Mouse (Mus musculus) forebrain, embryonic 15.5 days (tissue): ENCODE measurements at regions not wholly inside any gene's neighbourhood (a gene's known extent, or its start where the extent isn't known, plus 50 kb on each side); places are given as distances from the start of the nearest gene placed in this dataset.

Experiments
- ATAC-seq: fragments of 200-750 bp; cut with Nextera tagmentation; replicated peaks from 2 replicates; pipeline ENCODE4 v1.8.0; 2017; ENCODE audit warnings: mild to moderate bottlenecking, moderate TSS enrichment, moderate library complexity
- H3K27ac ChIP-seq: fragments of 300-500 bp; sonication (generic); replicated peaks from 2 replicates; pipeline ENCODE4 v1.5.1; 2015; ENCODE audit warnings: mild to moderate bottlenecking, inconsistent platforms
- H3K27me3 ChIP-seq: fragments of 300-500 bp; sonication (generic); 2 replicates; pipeline ENCODE4 v1.6.1; 2015; ENCODE audit warnings: inconsistent platforms
- H3K36me3 ChIP-seq: fragments of 300-500 bp; sonication (generic); 2 replicates; pipeline ENCODE4 v1.6.1; 2015; ENCODE audit warnings: mild to moderate bottlenecking, inconsistent platforms
- H3K4me1 ChIP-seq: fragments of 300-500 bp; sonication (generic); 2 replicates; pipeline ENCODE4 v1.6.1; 2015; ENCODE audit warnings: inconsistent platforms
- H3K4me2 ChIP-seq: fragments of 300-500 bp; sonication (generic); replicated peaks from 2 replicates; pipeline ENCODE4 v1.6.1; 2015; ENCODE audit warnings: mild to moderate bottlenecking, inconsistent platforms
- H3K4me3 ChIP-seq: fragments of 300-500 bp; sonication (generic); 2 replicates; pipeline ENCODE4 v1.5.1; 2015; ENCODE audit warnings: mild to moderate bottlenecking, inconsistent platforms
- H3K9ac ChIP-seq: fragments of 300-500 bp; sonication (generic); replicated peaks from 2 replicates; pipeline ENCODE4 v1.6.1; 2015; ENCODE audit warnings: mild to moderate bottlenecking, inconsistent platforms
- H3K9me3 ChIP-seq: fragments of 300-500 bp; sonication (generic); 2 replicates; pipeline ENCODE4 v1.6.1; 2016; ENCODE audit warnings: inconsistent platforms
- WGBS: fragments of 180-500 bp; shearing (Covaris S2); methylation state at CpG from one replicate; pipeline ENCODE4 v1.1.7; 2015; ENCODE audit warnings: mixed read lengths; 5-methylcytosine and 5-hydroxymethylcytosine counted together

DNA sequence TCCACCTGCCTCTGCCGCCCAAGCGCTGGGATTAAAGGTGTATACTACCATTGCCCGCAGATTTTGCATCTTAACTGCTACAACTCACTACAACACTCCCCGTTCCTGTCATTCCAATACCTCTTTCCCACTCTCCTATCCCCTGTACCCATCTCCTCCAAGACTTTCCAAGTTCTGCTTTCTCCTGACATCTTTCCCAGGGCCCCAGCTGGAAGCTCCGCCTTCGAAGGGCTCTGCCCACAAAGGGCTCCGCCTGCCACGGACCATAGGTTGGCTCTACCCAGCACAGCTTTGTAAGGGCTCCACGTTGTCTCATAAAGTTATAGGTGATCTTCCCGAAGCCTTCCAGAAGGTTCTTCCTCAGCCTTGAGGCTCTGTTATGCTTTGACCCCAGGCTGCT is 217.1 kb upstream of the Nfe2l3 start:
- 92% methylated on average over 10 of the region's 10 CpGs for WGBS
- ATAC-seq: no peak
- H3K4me3 ChIP-seq: no peak overlapping the region

GRCm38 (mm10) chr6:51216472-51216871 is 216.0 kb upstream of the Nfe2l3 start:
- H3K4me1 ChIP-seq: peaks cover 10% of the 10 kb centered on the region
- H3K9ac ChIP-seq: no peak overlapping the region
- H3K27ac ChIP-seq: no peak overlapping the region
- H3K36me3 ChIP-seq: no peaks in the 10 kb centered on the region
- no peak overlapping the region for H3K4me2 ChIP-seq
- no peak overlapping the region for H3K4me3 ChIP-seq
- ATAC-seq: no peak
- 43% methylated on average over 8 of the region's 8 CpGs for WGBS
- H3K27me3 ChIP-seq: no peaks in the 10 kb centered on the region
- H3K9me3 ChIP-seq: no peaks in the 10 kb centered on the region

More for the DNA sequence above, 217.1 kb upstream of the Nfe2l3 start:
- no peaks in the 10 kb centered on the region for H3K9me3 ChIP-seq
- no peak overlapping the region for H3K9ac ChIP-seq
- no peaks in the 10 kb centered on the region for H3K36me3 ChIP-seq
- H3K27me3 ChIP-seq: no peaks in the 10 kb centered on the region
- H3K27ac ChIP-seq: no peak overlapping the region
- peaks cover 10% of the 10 kb centered on the region for H3K4me1 ChIP-seq
- H3K4me2 ChIP-seq: no peak overlapping the region

GRCm38 (mm10) chr6:51219691-51220090 is 212.8 kb upstream of the Nfe2l3 start:
- H3K4me1 ChIP-seq: peaks cover 10% of the 10 kb centered on the region
- no peaks in the 10 kb centered on the region for H3K27me3 ChIP-seq
- H3K9me3 ChIP-seq: no peaks in the 10 kb centered on the region
- ATAC-seq: no peak
- 92% methylated on average over 12 of the region's 12 CpGs for WGBS
- H3K4me3 ChIP-seq: no peak overlapping the region
- H3K9ac ChIP-seq: no peak overlapping the region
- H3K4me2 ChIP-seq: no peak overlapping the region
- no peak overlapping the region for H3K27ac ChIP-seq
- H3K36me3 ChIP-seq: no peaks in the 10 kb centered on the region

DNA sequence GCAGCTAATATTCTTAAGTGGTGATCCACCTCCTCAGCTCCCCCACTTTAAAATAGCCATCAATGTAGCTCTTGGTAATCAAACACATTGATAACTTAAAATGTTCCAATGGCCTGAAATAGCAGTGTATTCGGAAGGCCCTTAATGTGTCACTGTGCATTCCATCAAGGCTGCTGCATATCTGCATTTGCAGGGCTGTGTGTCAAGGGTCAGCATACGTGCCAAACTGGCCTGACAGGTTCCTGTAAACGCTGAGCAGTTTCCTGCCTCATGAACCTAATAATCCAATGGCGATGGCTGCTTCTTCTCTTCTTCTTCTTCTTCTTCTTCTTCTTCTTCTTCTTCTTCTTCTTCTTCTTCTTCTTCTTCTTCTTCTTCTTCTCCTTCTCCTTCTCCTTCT is 211.7 kb upstream of the Nfe2l3 start:
- Histone ChIP-seq H3K27me3 (no peaks in the 10 kb centered on the region), H3K4me1 (peaks cover 9% of the 10 kb centered on the region), H3K4me3 (no peak overlapping the region), H3K9me3 (no peaks in the 10 kb centered on the region), H3K9ac (no peak overlapping the region), H3K4me2 (no peak overlapping the region), H3K27ac (no peak overlapping the region), H3K36me3 (no peaks in the 10 kb centered on the region)
- 76% methylated on average over 4 of the region's 4 CpGs for WGBS
- no peak for ATAC-seq

DNA sequence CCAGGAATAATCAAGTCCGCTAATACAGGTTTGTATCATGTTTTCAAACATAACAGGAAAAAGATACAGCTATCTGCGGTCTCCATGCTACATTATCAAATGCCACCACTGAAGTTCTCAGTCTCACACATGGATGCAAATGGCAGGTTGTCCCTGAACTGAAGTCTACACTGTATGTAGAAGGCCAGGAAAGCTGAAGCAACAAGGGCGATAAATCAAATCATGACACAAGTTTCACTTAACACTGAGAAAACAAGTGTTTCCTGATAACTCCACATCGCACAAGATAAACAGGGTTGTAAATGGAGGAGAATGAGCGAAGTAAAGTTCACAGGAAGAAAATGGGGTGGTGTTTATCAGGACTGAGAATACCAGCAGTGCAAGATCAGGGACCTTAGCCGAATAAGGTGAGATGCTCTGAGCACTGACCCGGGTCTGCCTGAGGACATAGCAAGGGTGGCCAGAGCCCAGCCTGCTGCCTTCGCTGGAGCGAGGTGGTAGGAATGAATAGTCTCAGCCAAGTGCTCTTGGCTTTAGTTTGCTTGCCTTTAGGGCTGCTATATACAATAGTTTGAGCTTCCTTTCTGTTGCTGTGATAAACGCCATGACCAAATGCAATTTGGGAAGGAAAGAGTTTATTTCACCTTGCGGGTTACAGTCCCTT is 196.3 kb upstream of the Nfe2l3 start:
- Histone ChIP-seq H3K36me3 (no peaks in the 10 kb centered on the region), H3K4me2 (no peak overlapping the region), H3K27me3 (no peaks in the 10 kb centered on the region), H3K27ac (no peak overlapping the region), H3K4me1 (no peaks in the 10 kb centered on the region), H3K9ac (no peak overlapping the region), H3K4me3 (no peak overlapping the region), H3K9me3 (no peaks in the 10 kb centered on the region)
- whole genome bisulfite sequencing: 96% methylated on average over 11 of the region's 11 CpGs
- ATAC-seq: no peak

GRCm38 (mm10) chr6:51240039-51240438 is 192.4 kb upstream of the Nfe2l3 start:
- Histone ChIP-seq H3K4me3 (no peak overlapping the region), H3K4me2 (no peak overlapping the region), H3K4me1 (no peaks in the 10 kb centered on the region), H3K27ac (no peak overlapping the region), H3K9ac (no peak overlapping the region), H3K27me3 (no peaks in the 10 kb centered on the region), H3K36me3 (no peaks in the 10 kb centered on the region), H3K9me3 (0 out of 2 replicates have a peak, but pooled peaks cover 3% of the 10 kb centered on the region)
- 95% methylated on average over 3 of the region's 3 CpGs for WGBS
- ATAC-seq: no peak

DNA sequence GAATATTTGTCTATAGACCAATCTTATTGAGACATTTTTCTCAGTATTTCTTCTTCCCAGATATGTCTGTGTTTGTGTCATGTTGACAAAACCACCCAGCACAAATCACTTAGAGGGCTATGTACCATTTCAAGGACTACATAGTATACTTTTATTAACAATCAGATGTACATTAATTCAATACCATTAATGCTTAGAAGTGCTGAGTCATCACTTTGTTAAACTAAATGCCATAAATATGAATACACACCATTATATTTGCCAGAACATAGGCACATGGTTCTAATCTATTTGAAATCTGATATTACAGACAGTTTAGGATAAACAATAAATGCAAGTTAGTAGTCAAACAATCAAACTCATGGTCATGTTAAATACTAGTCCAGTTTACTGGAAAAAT is 182.2 kb upstream of the Nfe2l3 start:
- no peaks in the 10 kb centered on the region for H3K4me1 ChIP-seq
- no peak overlapping the region for H3K27ac ChIP-seq
- no peaks in the 10 kb centered on the region for H3K27me3 ChIP-seq
- no peaks in the 10 kb centered on the region for H3K36me3 ChIP-seq
- H3K9ac ChIP-seq: no peak overlapping the region
- no peaks in the 10 kb centered on the region for H3K9me3 ChIP-seq
- H3K4me3 ChIP-seq: no peak overlapping the region
- no peak for ATAC-seq
- no peak overlapping the region for H3K4me2 ChIP-seq

DNA sequence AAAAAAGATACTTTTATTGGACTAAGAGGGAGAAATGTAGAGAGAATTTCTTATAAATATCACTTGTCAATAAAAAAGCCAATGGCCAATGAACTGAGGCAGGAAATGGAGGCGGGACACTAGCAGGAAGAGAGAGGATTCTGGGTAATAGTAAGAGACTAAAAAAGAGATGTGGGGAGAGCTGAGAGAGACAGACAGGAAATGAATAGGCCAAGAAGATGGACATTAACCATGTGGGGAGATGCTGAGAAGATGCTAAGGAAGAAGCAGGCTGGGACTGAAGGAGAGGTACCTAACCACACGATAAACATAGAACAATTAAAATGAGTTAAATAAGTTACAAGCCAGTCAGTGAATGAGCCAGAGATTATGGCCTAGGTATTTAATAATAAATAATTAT is 181.0 kb upstream of the Nfe2l3 start:
- 94% methylated on average over 2 of the region's 2 CpGs for WGBS
- no peak overlapping the region for H3K4me2 ChIP-seq
- H3K4me3 ChIP-seq: no peak overlapping the region
- no peaks in the 10 kb centered on the region for H3K9me3 ChIP-seq
- no peaks in the 10 kb centered on the region for H3K36me3 ChIP-seq
- H3K9ac ChIP-seq: no peak overlapping the region
- no peak overlapping the region for H3K27ac ChIP-seq
- H3K4me1 ChIP-seq: no peaks in the 10 kb centered on the region
- no peaks in the 10 kb centered on the region for H3K27me3 ChIP-seq
- ATAC-seq: no peak

GRCm38 (mm10) chr6:51252721-51253120 is 179.7 kb upstream of the Nfe2l3 start:
- Histone ChIP-seq H3K9ac (no peak overlapping the region), H3K4me1 (peaks cover 2% of the 10 kb centered on the region; the same call in 1 of the 2 replicates), H3K4me3 (no peak overlapping the region)

DNA sequence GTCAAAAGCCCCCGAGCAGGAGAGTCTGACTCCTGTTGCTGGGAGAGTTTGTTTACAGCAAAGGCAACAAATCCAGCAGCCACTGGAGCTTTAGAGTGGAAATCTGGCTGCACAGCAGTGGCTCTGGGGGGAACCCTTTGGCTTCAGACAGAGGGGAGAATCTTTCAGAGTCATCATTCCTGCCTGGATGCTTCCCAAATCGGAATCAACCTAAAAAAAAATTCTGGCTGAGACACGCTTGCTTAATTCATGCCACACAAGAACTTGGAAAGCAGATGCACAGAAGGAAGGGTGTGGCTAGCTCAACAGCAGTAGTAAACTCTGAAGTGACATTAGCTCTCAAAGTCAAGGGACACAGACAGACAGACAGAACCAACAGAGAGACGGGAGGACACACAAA is 175.8 kb upstream of the Nfe2l3 start:
- Histone ChIP-seq H3K4me1 (peaks cover 2% of the 10 kb centered on the region; the same call in 1 of the 2 replicates), H3K27ac (no peak overlapping the region), H3K27me3 (no peaks in the 10 kb centered on the region), H3K36me3 (no peaks in the 10 kb centered on the region), H3K4me2 (no peak overlapping the region), H3K9ac (no peak overlapping the region), H3K4me3 (no peak overlapping the region), H3K9me3 (0 out of 2 replicates have a peak, but pooled peaks cover 4% of the 10 kb centered on the region)
- WGBS: 76% methylated on average over 4 of the region's 4 CpGs
- ATAC-seq: no peak

More at GRCm38 (mm10) chr6:51252721-51253120, 179.7 kb upstream of the Nfe2l3 start:
- Histone ChIP-seq H3K36me3 (no peaks in the 10 kb centered on the region), H3K9me3 (no peaks in the 10 kb centered on the region), H3K27ac (no peak overlapping the region), H3K27me3 (no peaks in the 10 kb centered on the region), H3K4me2 (no peak overlapping the region)
- no peak for ATAC-seq
- 82% methylated on average over 3 of the region's 3 CpGs for WGBS

- ATAC-seq: no peak
- H3K4me1 ChIP-seq: peaks cover 2% of the 10 kb centered on the region; the same call in 1 of the 2 replicates
- H3K9me3 ChIP-seq: 0 out of 2 replicates have a peak, but pooled peaks cover 4% of the 10 kb centered on the region
- no peaks in the 10 kb centered on the region for H3K36me3 ChIP-seq
- 87% methylated on average over 6 of the region's 6 CpGs for WGBS
- no peak overlapping the region for H3K27ac ChIP-seq
- H3K27me3 ChIP-seq: no peaks in the 10 kb centered on the region
- no peak overlapping the region for H3K4me3 ChIP-seq
- no peak overlapping the region for H3K4me2 ChIP-seq
- H3K9ac ChIP-seq: no peak overlapping the region
Measured at GRCm38 (mm10) chr6:51257524-51257923, 174.9 kb upstream of the Nfe2l3 start.

DNA sequence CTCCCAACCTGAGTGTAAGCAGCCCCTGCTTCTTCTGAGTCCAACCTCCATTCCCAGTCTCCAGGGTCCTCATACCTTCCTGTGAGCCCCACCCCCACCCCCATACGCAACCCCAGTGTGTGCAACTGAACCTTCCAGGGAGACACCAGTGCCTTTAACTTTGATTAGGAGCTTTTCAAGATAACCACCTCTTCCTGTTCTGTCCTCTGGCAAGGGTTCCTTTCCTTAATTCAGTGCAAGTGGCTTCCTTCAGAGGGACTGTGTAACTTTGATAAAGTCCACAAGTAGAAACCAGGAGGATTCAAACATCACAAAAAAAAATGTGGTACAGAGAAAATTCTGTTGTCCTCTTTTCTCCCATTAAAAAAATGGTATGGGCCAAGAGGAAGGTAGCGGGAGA is 174.2 kb upstream of the Nfe2l3 start:
- H3K36me3 ChIP-seq: no peaks in the 10 kb centered on the region
- H3K9me3 ChIP-seq: 0 out of 2 replicates have a peak, but pooled peaks cover 4% of the 10 kb centered on the region
- no peak overlapping the region for H3K4me2 ChIP-seq
- WGBS: 96% methylated on average over 2 of the region's 2 CpGs
- no peak overlapping the region for H3K27ac ChIP-seq
- no peak overlapping the region for H3K9ac ChIP-seq
- ATAC-seq: no peak
- no peak overlapping the region for H3K4me3 ChIP-seq
- no peaks in the 10 kb centered on the region for H3K27me3 ChIP-seq
- H3K4me1 ChIP-seq: peaks cover 2% of the 10 kb centered on the region; the same call in 1 of the 2 replicates

DNA sequence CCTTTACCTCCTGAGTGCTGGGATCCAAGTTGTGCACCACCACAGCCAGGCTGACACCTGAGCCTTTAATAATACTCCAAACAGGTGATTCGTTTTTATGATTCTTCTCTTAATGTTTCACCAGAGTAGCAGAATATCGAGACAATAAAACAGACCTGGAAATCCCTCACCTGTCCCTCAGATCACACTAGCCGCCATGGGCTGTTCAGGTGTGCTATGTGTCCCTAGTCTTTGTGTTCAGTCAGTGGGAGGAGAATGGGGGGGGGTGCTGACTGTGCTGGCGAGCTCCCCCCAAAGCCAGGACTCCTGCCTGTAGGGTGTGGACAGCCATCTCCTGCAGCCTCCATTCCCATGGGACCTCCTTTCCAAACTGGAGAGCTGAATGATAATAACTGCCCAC is 168.9 kb upstream of the Nfe2l3 start:
- H3K27ac ChIP-seq: no peak overlapping the region
- no peak overlapping the region for H3K9ac ChIP-seq
- 0 out of 2 replicates have a peak, but pooled peaks cover 4% of the 10 kb centered on the region for H3K9me3 ChIP-seq
- H3K4me3 ChIP-seq: no peak overlapping the region
- no peaks in the 10 kb centered on the region for H3K4me1 ChIP-seq
- no peaks in the 10 kb centered on the region for H3K36me3 ChIP-seq
- no peaks in the 10 kb centered on the region for H3K27me3 ChIP-seq
- WGBS: 81% methylated on average over 4 of the region's 4 CpGs
- ATAC-seq: no peak
- H3K4me2 ChIP-seq: no peak overlapping the region
